Mouse (Mus musculus): Measurements from ENCODE around the gene Cyp1b1.

GRCm38 (mm10) chr17:79733039-79733438, 18.2 kb upstream of the Cyp1b1 start:
- TF ChIP-seq CTCF (IDR thresholded peaks at IDR 0.05; ENCODE audit: insufficient read depth, low read length) (no peak), POLR2A (IDR thresholded peaks at IDR 0.05; ENCODE audit: borderline replicate concordance, extremely low read depth, low read depth, low read length) (no peak)
